Mouse (Mus musculus) brain, embryonic 14.5 days (tissue): ENCODE data around the gene Paip2b.

Experiments used
- CTCF ChIP-seq: fragments of 200-500 bp; IDR thresholded peaks from 2 replicates; pipeline ENCODE4 v1.5.1; 2012; ENCODE audit warnings: inconsistent platforms, mild to moderate bottlenecking, moderate library complexity, borderline replicate concordance; ENCODE audit not compliant: insufficient read depth, insufficient read length; ENCODE audit errors: extremely low read depth
- POLR2A ChIP-seq: fragments of 200-500 bp; IDR thresholded peaks from 2 replicates; pipeline ENCODE4 v1.6.1; 2012; ENCODE audit warnings: mild to moderate bottlenecking, inconsistent platforms, borderline replicate concordance; ENCODE audit not compliant: poor library complexity, insufficient read depth, insufficient read length, severe bottlenecking; ENCODE audit errors: extremely low read depth

- TF ChIP-seq CTCF = no peak
- TF ChIP-seq POLR2A = no peak
Observed at GRCm38 (mm10) chr6:83795492-83795900, 36.0 kb downstream of the Paip2b start.
